Mouse (Mus musculus) testis, adult 2 months (tissue): ENCODE data around the gene Ncapd3.

Experiments
- CTCF ChIP-seq: fragments of 200-500 bp; IDR thresholded peaks from 2 replicates; pipeline ENCODE4 v1.5.1; 2012; ENCODE audit warnings: low read depth, mild to moderate bottlenecking, inconsistent platforms, low read length, moderate library complexity; ENCODE audit not compliant: control insufficient read depth, insufficient read depth, insufficient replicate concordance
- POLR2A ChIP-seq: fragments of 200-500 bp; IDR thresholded peaks from 2 replicates; pipeline ENCODE4 v1.6.1; 2012; ENCODE audit warnings: low read depth, mild to moderate bottlenecking, inconsistent platforms, low read length, moderate library complexity; ENCODE audit not compliant: control insufficient read depth

DNA sequence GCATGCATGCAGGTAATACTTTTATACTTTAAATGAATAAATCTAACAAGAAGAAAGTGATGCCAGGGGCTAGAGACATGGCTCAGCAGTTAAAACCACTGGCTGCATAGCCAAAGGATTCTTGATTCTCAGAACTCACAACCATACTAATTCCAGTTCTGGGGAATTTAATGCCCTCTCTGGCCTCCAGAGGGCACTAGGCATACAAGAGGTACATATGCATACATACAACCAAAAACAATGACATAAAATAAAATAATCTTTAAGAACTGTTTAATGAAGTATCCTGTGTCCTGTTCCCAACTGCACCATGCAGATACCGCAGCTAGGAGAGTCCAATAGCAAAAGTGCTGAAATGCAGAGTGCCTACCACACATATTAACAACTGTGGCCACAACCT lies 104.4 kb downstream of the Ncapd3 start:
- TF ChIP-seq CTCF, result no peak
- TF ChIP-seq POLR2A, result no peak
